Mouse (Mus musculus): Measurements from ENCODE around the gene Rnft2. TPM values are rescaled to one million over a fixed set of nuclear protein-coding genes. Genes with fewer than 3 reads are reported as not detected.

Gene Rnft2
- polyA plus RNA-seq, 1 experiment from 2014 or later = 2.6 TPM

- Histone ChIP-seq H3K36me3 (ENCODE audit: control insufficient read depth, insufficient read depth, low read length) (no peaks in the 10 kb centered on the region), H3K4me3 (ENCODE audit: low read depth, low read length) (no peak overlapping the region), H3K4me1 (ENCODE audit: control insufficient read depth, insufficient read depth, low read length) (peaks cover 16% of the 10 kb centered on the region; the same call in 1 of the 2 replicates), H3K27ac (ENCODE audit: low read length) (no peak overlapping the region), H3K4me2 (replicated peaks; ENCODE audit: low read depth, low read length) (no peak overlapping the region), H3K9ac (replicated peaks; ENCODE audit: low read depth, low read length) (no peak overlapping the region), H3K9me3 (ENCODE audit: control insufficient read depth, low read depth, low read length) (no peaks in the 10 kb centered on the region), H3K27me3 (ENCODE audit: control insufficient read depth, insufficient read depth, low read length) (peaks cover 48% of the 10 kb centered on the region)
- ATAC-seq (ENCODE audit: insufficient number of reproducible peaks, insufficient read depth, low FRiP score, low read depth) = no peak
- WGBS = 61% methylated on average over 8 of the region's 8 CpGs
Measured at GRCm38 (mm10) chr5:118167561-118167995, 77.3 kb downstream of the Rnft2 start.

GRCm38 (mm10) chr5:118165462-118165861, 79.5 kb downstream of the Rnft2 start:
- H3K36me3 ChIP-seq (ENCODE audit: control insufficient read depth, insufficient read depth, low read length) = no peaks in the 10 kb centered on the region
- no peak overlapping the region for H3K4me2 ChIP-seq (replicated peaks; ENCODE audit: low read depth, low read length)

GRCm38 (mm10) chr5:118164581-118164980, 80.3 kb downstream of the Rnft2 start, which contains the start of gene Hrk:
Gene Hrk (plus strand): TSS chr5:118164648.
- 0 out of 2 replicates have a peak, but pooled peaks cover 4% of the 10 kb centered on the region for H3K4me1 ChIP-seq (ENCODE audit: control insufficient read depth, insufficient read depth, low read length)
- no peaks in the 10 kb centered on the region for H3K36me3 ChIP-seq (ENCODE audit: control insufficient read depth, insufficient read depth, low read length)
- no peak within 1 kb of the TSS for H3K27ac ChIP-seq (ENCODE audit: low read length)
- no peak within 1 kb of the TSS for H3K4me3 ChIP-seq (ENCODE audit: low read depth, low read length)
- H3K27me3 ChIP-seq (ENCODE audit: control insufficient read depth, insufficient read depth, low read length) = peaks cover 25% of the 10 kb centered on the region
- H3K4me2 ChIP-seq (replicated peaks; ENCODE audit: low read depth, low read length) = no peak within 1 kb of the TSS
- no peak for ATAC-seq (ENCODE audit: insufficient number of reproducible peaks, insufficient read depth, low FRiP score, low read depth)
- H3K9me3 ChIP-seq (ENCODE audit: control insufficient read depth, low read depth, low read length) = no peaks in the 10 kb centered on the region
- no peak within 1 kb of the TSS for H3K9ac ChIP-seq (replicated peaks; ENCODE audit: low read depth, low read length)
- WGBS = 66% methylated on average over 12 of the region's 12 CpGs

More at GRCm38 (mm10) chr5:118165462-118165861, 79.5 kb downstream of the Rnft2 start:
- 0 out of 2 replicates have a peak, but pooled peaks cover 8% of the 10 kb centered on the region for H3K4me1 ChIP-seq (ENCODE audit: control insufficient read depth, insufficient read depth, low read length)
- no peak overlapping the region for H3K4me3 ChIP-seq (ENCODE audit: low read depth, low read length)
- H3K27me3 ChIP-seq (ENCODE audit: control insufficient read depth, insufficient read depth, low read length) = peaks cover 31% of the 10 kb centered on the region
- no peaks in the 10 kb centered on the region for H3K9me3 ChIP-seq (ENCODE audit: control insufficient read depth, low read depth, low read length)
- H3K27ac ChIP-seq (ENCODE audit: low read length) = no peak overlapping the region
- no peak overlapping the region for H3K9ac ChIP-seq (replicated peaks; ENCODE audit: low read depth, low read length)
- no peak for ATAC-seq (ENCODE audit: insufficient number of reproducible peaks, insufficient read depth, low FRiP score, low read depth)

GRCm38 (mm10) chr5:118160691-118161090, 84.2 kb downstream of the Rnft2 start:
- H3K27me3 ChIP-seq (ENCODE audit: control insufficient read depth, insufficient read depth, low read length) = no peaks in the 10 kb centered on the region
- no peak for ATAC-seq (ENCODE audit: insufficient number of reproducible peaks, insufficient read depth, low FRiP score, low read depth)
- no peak overlapping the region for H3K4me3 ChIP-seq (ENCODE audit: low read depth, low read length)
- no peak overlapping the region for H3K4me2 ChIP-seq (replicated peaks; ENCODE audit: low read depth, low read length)
- H3K27ac ChIP-seq (ENCODE audit: low read length) = no peak overlapping the region
- WGBS = 37% methylated on average over 4 of the region's 4 CpGs
- H3K4me1 ChIP-seq (ENCODE audit: control insufficient read depth, insufficient read depth, low read length) = no peaks in the 10 kb centered on the region
- H3K36me3 ChIP-seq (ENCODE audit: control insufficient read depth, insufficient read depth, low read length) = no peaks in the 10 kb centered on the region
- no peaks in the 10 kb centered on the region for H3K9me3 ChIP-seq (ENCODE audit: control insufficient read depth, low read depth, low read length)
- H3K9ac ChIP-seq (replicated peaks; ENCODE audit: low read depth, low read length) = no peak overlapping the region

- Histone ChIP-seq H3K27ac (ENCODE audit: low read length) (no peak overlapping the region), H3K4me1 (ENCODE audit: control insufficient read depth, insufficient read depth, low read length) (peaks cover 8% of the 10 kb centered on the region; the same call in 1 of the 2 replicates), H3K9me3 (ENCODE audit: control insufficient read depth, low read depth, low read length) (no peaks in the 10 kb centered on the region), H3K4me3 (ENCODE audit: low read depth, low read length) (no peak overlapping the region), H3K27me3 (ENCODE audit: control insufficient read depth, insufficient read depth, low read length) (no peaks in the 10 kb centered on the region), H3K36me3 (ENCODE audit: control insufficient read depth, insufficient read depth, low read length) (peaks cover 2% of the 10 kb centered on the region; the same call in 1 of the 2 replicates), H3K4me2 (replicated peaks; ENCODE audit: low read depth, low read length) (no peak overlapping the region), H3K9ac (replicated peaks; ENCODE audit: low read depth, low read length) (no peak overlapping the region)
- ATAC-seq (ENCODE audit: insufficient number of reproducible peaks, insufficient read depth, low FRiP score, low read depth) = no peak
- WGBS = 14% methylated on average over 4 of the region's 4 CpGs
Measured at GRCm38 (mm10) chr5:118156976-118157375, 87.9 kb downstream of the Rnft2 start.

GRCm38 (mm10) chr5:118155565-118155947, 89.4 kb downstream of the Rnft2 start:
- H3K9me3 ChIP-seq (ENCODE audit: control insufficient read depth, low read depth, low read length) = no peaks in the 10 kb centered on the region
- H3K4me1 ChIP-seq (ENCODE audit: control insufficient read depth, insufficient read depth, low read length) = peaks cover 8% of the 10 kb centered on the region; the same call in 1 of the 2 replicates
- ATAC-seq (ENCODE audit: insufficient number of reproducible peaks, insufficient read depth, low FRiP score, low read depth) = no peak
- peak overlapping the region; percentile 64 for H3K4me2 ChIP-seq (replicated peaks; ENCODE audit: low read depth, low read length)
- no peak overlapping the region for H3K9ac ChIP-seq (replicated peaks; ENCODE audit: low read depth, low read length)
- no peaks in the 10 kb centered on the region for H3K27me3 ChIP-seq (ENCODE audit: control insufficient read depth, insufficient read depth, low read length)
- H3K27ac ChIP-seq (ENCODE audit: low read length) = no peak overlapping the region
- peaks cover 9% of the 10 kb centered on the region; the same call in 1 of the 2 replicates for H3K36me3 ChIP-seq (ENCODE audit: control insufficient read depth, insufficient read depth, low read length)
- peak overlapping the region; percentile 96 for H3K4me3 ChIP-seq (ENCODE audit: low read depth, low read length)
- 25% methylated on average over 9 of the region's 9 CpGs for WGBS

- peak; percentile 85 for ATAC-seq (ENCODE audit: insufficient number of reproducible peaks, insufficient read depth, low FRiP score, low read depth)
- Histone ChIP-seq H3K9ac (replicated peaks; ENCODE audit: low read depth, low read length) (peak within 1 kb of the TSS; percentile 84), H3K9me3 (ENCODE audit: control insufficient read depth, low read depth, low read length) (no peaks in the 10 kb centered on the region), H3K27ac (ENCODE audit: low read length) (no peak within 1 kb of the TSS), H3K4me2 (replicated peaks; ENCODE audit: low read depth, low read length) (peak within 1 kb of the TSS; percentile 64), H3K36me3 (ENCODE audit: control insufficient read depth, insufficient read depth, low read length) (peaks cover 9% of the 10 kb centered on the region; the same call in 1 of the 2 replicates), H3K27me3 (ENCODE audit: control insufficient read depth, insufficient read depth, low read length) (no peaks in the 10 kb centered on the region), H3K4me1 (ENCODE audit: control insufficient read depth, insufficient read depth, low read length) (peaks cover 8% of the 10 kb centered on the region; the same call in 1 of the 2 replicates), H3K4me3 (ENCODE audit: low read depth, low read length) (peak within 1 kb of the TSS; percentile 96)
- WGBS = under 1% methylated on average over 65 of the region's 67 CpGs
Measured at GRCm38 (mm10) chr5:118154839-118155564, 89.9 kb downstream of the Rnft2 start, which contains the start of gene Fbxw8. Gene Fbxw8 (minus strand): TSS chr5:118155464.

GRCm38 (mm10) chr5:118149711-118150110, 95.2 kb downstream of the Rnft2 start:
- H3K27me3 ChIP-seq (ENCODE audit: control insufficient read depth, insufficient read depth, low read length) = no peaks in the 10 kb centered on the region
- peaks cover 8% of the 10 kb centered on the region; the same call in 1 of the 2 replicates for H3K4me1 ChIP-seq (ENCODE audit: control insufficient read depth, insufficient read depth, low read length)
- H3K27ac ChIP-seq (ENCODE audit: low read length) = no peak overlapping the region
- H3K36me3 ChIP-seq (ENCODE audit: control insufficient read depth, insufficient read depth, low read length) = peaks cover 9% of the 10 kb centered on the region; the same call in 1 of the 2 replicates
- H3K9me3 ChIP-seq (ENCODE audit: control insufficient read depth, low read depth, low read length) = no peaks in the 10 kb centered on the region
- H3K4me2 ChIP-seq (replicated peaks; ENCODE audit: low read depth, low read length) = no peak overlapping the region
- no peak overlapping the region for H3K9ac ChIP-seq (replicated peaks; ENCODE audit: low read depth, low read length)
- H3K4me3 ChIP-seq (ENCODE audit: low read depth, low read length) = no peak overlapping the region
- no peak for ATAC-seq (ENCODE audit: insufficient number of reproducible peaks, insufficient read depth, low FRiP score, low read depth)
- WGBS = 86% methylated on average over 3 of the region's 3 CpGs

Data from stomach, embryonic 14.5 days (tissue).